Mouse (Mus musculus): ENCODE results near the gene Gm21915.

Gene Gm21915

DNA sequence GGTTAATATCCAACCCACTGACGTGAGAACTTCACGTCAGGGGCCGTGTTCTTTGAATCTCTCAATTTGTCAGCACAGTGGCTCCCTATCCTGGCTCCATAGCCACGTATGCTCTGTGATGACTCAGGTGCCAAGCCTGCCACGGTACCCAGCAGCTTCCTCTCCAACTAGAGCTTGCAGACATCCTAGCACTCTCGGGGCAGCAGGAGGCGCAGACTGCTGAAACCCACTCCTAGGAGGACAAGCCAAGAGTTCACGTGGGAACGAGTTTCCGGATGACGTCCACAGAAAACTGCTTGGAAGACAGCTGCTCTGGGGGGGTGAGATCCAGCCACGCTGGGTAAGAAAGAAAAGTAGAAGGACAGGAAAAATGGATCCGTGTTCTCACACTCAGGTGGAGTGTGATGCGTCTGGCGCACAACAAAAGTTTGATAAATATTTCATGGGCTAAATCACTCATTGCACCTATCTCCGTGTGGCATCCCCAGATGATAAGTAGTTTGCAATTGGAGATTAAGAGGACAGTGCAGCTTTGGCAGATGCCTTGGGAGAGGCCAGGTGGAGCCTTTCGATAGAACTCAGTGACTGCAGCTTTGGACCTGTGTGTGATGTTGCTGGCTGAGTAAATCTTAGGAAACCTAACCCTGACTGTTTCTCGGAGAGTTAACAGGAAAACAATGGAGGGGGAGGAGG is 46.9 kb downstream of the Gm21915 start:
- no peak for DNase-seq (ENCODE audit: low read depth, low spot score)

- DNase-seq (ENCODE audit: low read depth, low spot score): no peak
Observed at GRCm38 (mm10) chr9:40717875-40718185, 47.4 kb downstream of the Gm21915 start.
